8 mouse cellular contexts compared by ENCODE assay signal in the genomic region with DNA sequence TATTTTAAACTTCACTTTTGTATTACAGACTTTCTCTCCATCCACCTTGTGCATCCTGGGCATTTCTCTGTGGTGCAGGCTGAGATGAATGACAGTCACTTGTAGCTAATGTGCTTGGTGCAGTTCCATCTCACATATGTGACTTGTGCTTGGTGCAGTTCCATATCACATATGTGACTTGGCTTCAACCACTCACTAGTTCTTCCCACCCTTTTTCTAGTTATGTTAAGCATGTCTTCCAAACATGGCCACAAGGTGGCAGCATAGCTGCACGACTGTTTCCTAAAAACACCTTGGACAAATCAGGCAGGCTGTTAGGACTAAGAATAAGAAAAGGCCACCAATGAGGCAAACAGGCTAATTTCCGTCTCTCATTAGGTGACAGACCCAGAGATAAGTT. TPM values are rescaled to one million over a fixed set of nuclear protein-coding genes. Genes with fewer than 3 reads are reported as not detected.
A peak's percentile ranks its signal among the peaks of the same experiment; 100 is the strongest.
DNase-seq lines count a peak whose midpoint lies in the region; ATAC-seq lines count a peak whose summit lies in the region.

No protein-coding gene starts in this region.

- H3K27me3 ChIP-seq in kidney, embryonic 15.5 days, result peaks cover 7% of the 10 kb centered on the region; the same call in 1 of the 2 replicates
- H3K27me3 ChIP-seq in limb, embryonic 12.5 days, result no peaks in the 10 kb centered on the region
- no peaks in the 10 kb centered on the region for H3K27me3 ChIP-seq in splenic B cell, adult 2 months (ENCODE audit: control insufficient read depth, insufficient read depth, low read length, poor library complexity, severe bottlenecking)

- H3K36me3 ChIP-seq in kidney, embryonic 15.5 days, result no peaks in the 10 kb centered on the region
- no peaks in the 10 kb centered on the region for H3K36me3 ChIP-seq in limb, embryonic 12.5 days
- H3K36me3 ChIP-seq in splenic B cell, adult 2 months (ENCODE audit: control insufficient read depth, insufficient read depth, low read length, poor library complexity, severe bottlenecking), result no peaks in the 10 kb centered on the region

- intact Hi-C loops in gastrocnemius, postnatal 14 days (cut with DNase I; ENCODE audit: low total_unique reads), result loop anchor here (5.0 kb wide), 1 partner anchor 194 kb away; no protein-coding TSS in a partner anchor

- H3K4me3 ChIP-seq in kidney, embryonic 15.5 days (replicated peaks), result no peak overlapping the region
- H3K4me3 ChIP-seq in limb, embryonic 12.5 days (replicated peaks), result no peak overlapping the region

- H3K9ac ChIP-seq in kidney, embryonic 15.5 days, result no peak overlapping the region
- no peak overlapping the region for H3K9ac ChIP-seq in limb, embryonic 12.5 days (replicated peaks)

- no peaks in the 10 kb centered on the region for H3K9me3 ChIP-seq in kidney, embryonic 15.5 days (replicated peaks)
- H3K9me3 ChIP-seq in limb, embryonic 12.5 days, result no peaks in the 10 kb centered on the region

- ATAC-seq in common myeloid progenitor, adult 5-6 weeks (replicated peaks; ENCODE audit: low read depth, poor library complexity, severe bottlenecking), result peak; percentile 92
- ATAC-seq in kidney, embryonic 15.5 days (replicated peaks; ENCODE audit: low FRiP score), result 0 out of 2 replicates have a peak, but pooled peaks have one; percentile 25
- peak; percentile 63; the same call in 1 of the 2 replicates for ATAC-seq in limb, embryonic 12.5 days (ENCODE audit: insufficient number of reproducible peaks, insufficient read depth, low FRiP score, low TSS enrichment, low read depth)

- H3K4me1 ChIP-seq in kidney, embryonic 15.5 days, result 0 out of 2 replicates have a peak, but pooled peaks cover 2% of the 10 kb centered on the region
- no peaks in the 10 kb centered on the region for H3K4me1 ChIP-seq in limb, embryonic 12.5 days (replicated peaks)

- 4% methylated on average over 2 of the region's 2 CpGs for WGBS in kidney, embryonic 15.5 days
- WGBS in limb, embryonic 12.5 days, result 1% methylated on average over 2 of the region's 2 CpGs

- DNase-seq in 3T3-L1 (ENCODE audit: low read depth, low spot score) (peak; percentile 90), adipocyte (ENCODE audit: low spot score) (peak; percentile 91)
- peak; percentile 64 for DNase-seq in gastrocnemius, postnatal 14 days
- peak; percentile 95 for DNase-seq in naive thymus-derived CD4-positive, alpha-beta T cell, adult 2 months (ENCODE audit: low read depth)
- DNase-seq in splenic B cell, adult 2 months (ENCODE audit: low read depth, low spot score), result peak; percentile 89

- no peak overlapping the region for H3K4me2 ChIP-seq in kidney, embryonic 15.5 days
- no peak overlapping the region for H3K4me2 ChIP-seq in limb, embryonic 12.5 days

- no peak overlapping the region for H3K27ac ChIP-seq in kidney, embryonic 15.5 days
- no peak overlapping the region for H3K27ac ChIP-seq in limb, embryonic 12.5 days

RNA-seq across cellular contexts. Expression of gene Slc6a19, which starts 13.6 kb away (rescaled TPM):
- total RNA-seq in common myeloid progenitor, adult 5-6 weeks (2017), result 0.09 and 0.19 TPM in 2 replicates
- under 1 TPM in 1 of 2 experiments, not detected in 1; 0.12 TPM for total RNA-seq in gastrocnemius, postnatal 14 days (2021)
- polyA plus RNA-seq in kidney, embryonic 15.5 days (2015; fragmentation: Nextera tagmentation; extraction: Ambion mirVana), result 0.78 and 1.6 TPM in 2 replicates
- not detected in 2 replicates for polyA plus RNA-seq in limb, embryonic 12.5 days (2016; fragmentation: Nextera tagmentation; extraction: Ambion mirVana)

RNA-seq across cellular contexts. Expression of gene Slc12a7, which starts 14.7 kb away (rescaled TPM):
- 4.4 and 17.2 TPM in 2 replicates for total RNA-seq in common myeloid progenitor, adult 5-6 weeks (2017)
- 1 to 10 TPM; 4.5 to 5.2 TPM for total RNA-seq in gastrocnemius, postnatal 14 days (2021)
- polyA plus RNA-seq in kidney, embryonic 15.5 days (2015; fragmentation: Nextera tagmentation; extraction: Ambion mirVana), result 22.1 and 26.1 TPM in 2 replicates
- polyA plus RNA-seq in limb, embryonic 12.5 days (2016; fragmentation: Nextera tagmentation; extraction: Ambion mirVana), result 42.7 and 48.4 TPM in 2 replicates

RNA-seq across cellular contexts. Expression of gene Slc6a18, which starts 40.4 kb away (rescaled TPM):
- total RNA-seq in common myeloid progenitor, adult 5-6 weeks (2017), result not detected in 2 replicates
- under 1 TPM; 0.16 to 0.62 TPM for total RNA-seq in gastrocnemius, postnatal 14 days (2021)
- polyA plus RNA-seq in kidney, embryonic 15.5 days (2015; fragmentation: Nextera tagmentation; extraction: Ambion mirVana), result 19.0 and 19.2 TPM in 2 replicates
- polyA plus RNA-seq in limb, embryonic 12.5 days (2016; fragmentation: Nextera tagmentation; extraction: Ambion mirVana), result not detected in 2 replicates

Comparison
In these comparisons a context has a peak if more than half of its experiments do, and no peak if none do; other contexts are left out.
1. ATAC-seq: peak in every context shown above with its lines; median percentile 92 in common myeloid progenitor, adult 5-6 weeks; 63 in limb, embryonic 12.5 days; 25 in kidney, embryonic 15.5 days.